Mouse (Mus musculus) cerebellum, adult 2 months (tissue): ENCODE data around the gene Btbd10.

ENCODE experiments used
- CTCF ChIP-seq: fragments of 200-500 bp; IDR thresholded peaks from 2 replicates; pipeline ENCODE4 v1.5.1; 2011; ENCODE audit warnings: low read depth, mild to moderate bottlenecking, control low read depth, low read length, moderate library complexity, borderline replicate concordance; ENCODE audit not compliant: insufficient read depth
- POLR2A ChIP-seq: fragments of 200-500 bp; IDR thresholded peaks from 2 replicates; pipeline ENCODE4 v1.6.1; 2011; ENCODE audit warnings: low read length, control low read depth, borderline replicate concordance; ENCODE audit not compliant: insufficient read depth

GRCm38 (mm10) chr7:113278493-113278892 is 90.7 kb downstream of the Btbd10 start:
- TF ChIP-seq CTCF (no peak), POLR2A (no peak)
